Mouse (Mus musculus) lung, adult 2 months (tissue): ENCODE data around the gene Cuedc1.

Experiments used
- CTCF ChIP-seq: fragments of 200-500 bp; IDR thresholded peaks from 2 replicates; pipeline ENCODE4 v1.5.1; 2011; ENCODE audit warnings: mild to moderate bottlenecking, low read length, control low read depth; ENCODE audit not compliant: insufficient read depth
- POLR2A ChIP-seq: fragments of 200-500 bp; IDR thresholded peaks from 2 replicates; pipeline ENCODE4 v1.6.1; 2011; ENCODE audit warnings: low read depth, mild to moderate bottlenecking, control low read depth, low read length, borderline replicate concordance; ENCODE audit errors: extremely low read depth

- TF ChIP-seq CTCF: no peak
- no peak for TF ChIP-seq POLR2A
These were observed 70.8 kb downstream of the Cuedc1 start for GRCm38 (mm10) chr11:88168611-88169010.
